Mouse (Mus musculus): ENCODE results near the gene Osbpl10.
A peak's percentile ranks its signal among the peaks of the same experiment; 100 is the strongest.

Osbpl10 gene

GRCm38 (mm10) chr9:115034788-115035187 lies 56.4 kb downstream of the Osbpl10 start:
- no peak for DNase-seq

GRCm38 (mm10) chr9:115038215-115038614 lies 59.8 kb downstream of the Osbpl10 start:
- DNase-seq: no peak

- no peak for DNase-seq
Measured at GRCm38 (mm10) chr9:115038686-115039085, 60.3 kb downstream of the Osbpl10 start.

- no peak for DNase-seq
Measured at GRCm38 (mm10) chr9:115039245-115039644, 60.9 kb downstream of the Osbpl10 start.

GRCm38 (mm10) chr9:115042571-115042970 lies 64.2 kb downstream of the Osbpl10 start:
- no peak for DNase-seq

- no peak for DNase-seq
Measured at GRCm38 (mm10) chr9:115042971-115043706, 64.8 kb downstream of the Osbpl10 start.

GRCm38 (mm10) chr9:115043881-115044770 lies 65.8 kb downstream of the Osbpl10 start:
- no peak for DNase-seq

GRCm38 (mm10) chr9:115045087-115045800 lies 66.9 kb downstream of the Osbpl10 start:
- DNase-seq: peak; percentile 42 to 49

- DNase-seq: no peak
Measured at GRCm38 (mm10) chr9:115046701-115047100, 68.3 kb downstream of the Osbpl10 start.

- no peak for DNase-seq
Measured at GRCm38 (mm10) chr9:115048340-115048739, 70.0 kb downstream of the Osbpl10 start.

- no peak for DNase-seq
Measured at GRCm38 (mm10) chr9:115048861-115049260, 70.5 kb downstream of the Osbpl10 start.

GRCm38 (mm10) chr9:115049981-115050720 lies 71.8 kb downstream of the Osbpl10 start:
- peak; percentile 24 to 25 for DNase-seq

- no peak for DNase-seq
Measured at GRCm38 (mm10) chr9:115051976-115052375, 73.6 kb downstream of the Osbpl10 start.

GRCm38 (mm10) chr9:115053779-115054178 lies 75.4 kb downstream of the Osbpl10 start:
- DNase-seq: no peak

GRCm38 (mm10) chr9:115055041-115055830 lies 76.9 kb downstream of the Osbpl10 start:
- DNase-seq: no peak

GRCm38 (mm10) chr9:115058806-115059205 lies 80.4 kb downstream of the Osbpl10 start:
- no peak for DNase-seq

GRCm38 (mm10) chr9:115064834-115065233 lies 86.5 kb downstream of the Osbpl10 start:
- no peak for DNase-seq

- DNase-seq: no peak
Measured at GRCm38 (mm10) chr9:115067071-115067470, 88.7 kb downstream of the Osbpl10 start.

GRCm38 (mm10) chr9:115075191-115075590 lies 96.8 kb downstream of the Osbpl10 start:
- no peak for DNase-seq

GRCm38 (mm10) chr9:115088295-115088993 lies 110.1 kb downstream of the Osbpl10 start:
- DNase-seq: peak; percentile 61 to 67

- no peak for DNase-seq
Measured at GRCm38 (mm10) chr9:115089644-115090043, 111.3 kb downstream of the Osbpl10 start.
